Mouse (Mus musculus) thymus, adult 2 months (tissue): ENCODE data around the gene Tas1r1.

ENCODE experiments used
- CTCF ChIP-seq: fragments of 200-500 bp; IDR thresholded peaks from 2 replicates; pipeline ENCODE4 v1.5.1; 2012; ENCODE audit warnings: mild to moderate bottlenecking, control low read depth, low read length, moderate library complexity, borderline replicate concordance; ENCODE audit not compliant: control insufficient read depth, poor library complexity, insufficient read depth; ENCODE audit errors: extremely low read depth
- POLR2A ChIP-seq: fragments of 200-500 bp; IDR thresholded peaks from 2 replicates; pipeline ENCODE4 v1.6.1; 2012; ENCODE audit warnings: mild to moderate bottlenecking, low read length, control low read depth, moderate library complexity; ENCODE audit not compliant: control insufficient read depth, poor library complexity, insufficient read depth; ENCODE audit errors: extremely low read depth

GRCm38 (mm10) chr4:152069245-152069644 lies 30.9 kb upstream of the Tas1r1 start:
- TF ChIP-seq CTCF (no peak), POLR2A (no peak)
